Mouse (Mus musculus) gastrocnemius, postnatal 25 days (tissue): ENCODE measurements around the gene Epp13. TPM values are rescaled to one million over a fixed set of nuclear protein-coding genes. Genes with fewer than 3 reads are reported as not detected.
"Not testable (repeated sequence)": the region's sequence is repeated elsewhere in the genome, so short reads cannot be mapped to it uniquely, and the experiment has no call there.

Experiments used
- DNase-seq: peaks from one replicate; pipeline ENCODE4 v3.0.0; 2022
- total RNA-seq, 2 experiments: library from RNA; stranded (reverse); gene quantifications; 1 replicate in 1 of 2; 2 replicates in 1 of 2; pipeline ENCODE4 v1.2.3; 2021

The Epp13 gene
- total RNA-seq, 2 experiments from 2014 or later: not detected

GRCm38 (mm10) chr7:6285842-6286705 is 33.6 kb downstream of the Epp13 start, which contains the start of gene Zfp667:
TSS of gene Zfp667 (plus strand) at chr7:6286579.
- peak; percentile 99 for DNase-seq

DNA sequence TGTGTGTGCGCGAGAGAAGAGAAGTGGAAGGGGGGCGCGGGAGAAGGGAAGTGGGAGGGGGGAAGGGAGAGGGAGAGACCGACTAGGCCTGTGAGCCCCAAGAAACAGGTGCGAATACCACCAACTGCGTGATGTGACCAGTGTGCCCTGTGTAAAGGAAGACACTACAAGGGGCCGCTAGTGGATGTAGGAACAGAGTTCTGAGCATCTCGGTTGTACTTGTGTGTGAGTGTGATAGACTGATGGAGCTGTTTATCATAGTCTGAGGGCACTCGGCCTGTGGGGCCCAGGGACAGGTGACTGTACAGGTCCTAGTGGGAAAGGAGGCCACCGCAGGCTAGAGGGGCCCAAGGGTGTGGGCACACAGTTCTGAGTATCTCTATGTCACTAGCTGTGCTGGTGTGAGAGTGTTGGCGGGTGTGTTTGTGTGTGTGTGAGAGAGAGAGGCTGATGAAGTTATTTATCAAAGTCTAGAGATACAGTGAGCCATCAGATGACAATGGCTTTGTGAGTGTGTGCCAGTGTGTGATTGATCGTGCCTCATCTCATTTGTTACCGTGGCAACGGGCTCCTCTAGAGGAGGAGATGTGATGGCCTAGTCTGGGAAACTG is 34.5 kb downstream of the Epp13 start:
- no peak for DNase-seq

- DNase-seq: not testable (repeated sequence)
Observed at GRCm38 (mm10) chr7:6291121-6291520, 38.6 kb downstream of the Epp13 start.

DNA sequence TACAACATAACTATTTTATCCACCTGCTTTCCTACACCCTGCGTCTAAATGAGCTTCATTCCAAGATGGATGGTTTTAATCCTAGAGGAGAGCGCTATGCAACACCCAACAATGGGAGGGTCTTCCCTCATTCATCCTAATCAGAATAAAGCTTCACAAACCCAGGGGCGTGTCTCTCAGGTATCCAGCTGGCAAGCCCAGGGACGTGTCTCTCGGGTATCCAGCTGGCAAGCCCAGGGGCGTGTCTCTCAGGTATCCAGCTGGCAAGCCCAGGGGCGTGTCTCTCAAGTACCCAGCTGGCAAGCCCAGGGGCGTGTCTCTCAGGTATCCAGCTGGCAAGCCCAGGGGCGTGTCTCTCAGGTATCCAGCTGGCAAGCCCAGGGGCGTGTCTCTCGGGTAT is 48.3 kb downstream of the Epp13 start:
- DNase-seq: not testable (repeated sequence)

DNA sequence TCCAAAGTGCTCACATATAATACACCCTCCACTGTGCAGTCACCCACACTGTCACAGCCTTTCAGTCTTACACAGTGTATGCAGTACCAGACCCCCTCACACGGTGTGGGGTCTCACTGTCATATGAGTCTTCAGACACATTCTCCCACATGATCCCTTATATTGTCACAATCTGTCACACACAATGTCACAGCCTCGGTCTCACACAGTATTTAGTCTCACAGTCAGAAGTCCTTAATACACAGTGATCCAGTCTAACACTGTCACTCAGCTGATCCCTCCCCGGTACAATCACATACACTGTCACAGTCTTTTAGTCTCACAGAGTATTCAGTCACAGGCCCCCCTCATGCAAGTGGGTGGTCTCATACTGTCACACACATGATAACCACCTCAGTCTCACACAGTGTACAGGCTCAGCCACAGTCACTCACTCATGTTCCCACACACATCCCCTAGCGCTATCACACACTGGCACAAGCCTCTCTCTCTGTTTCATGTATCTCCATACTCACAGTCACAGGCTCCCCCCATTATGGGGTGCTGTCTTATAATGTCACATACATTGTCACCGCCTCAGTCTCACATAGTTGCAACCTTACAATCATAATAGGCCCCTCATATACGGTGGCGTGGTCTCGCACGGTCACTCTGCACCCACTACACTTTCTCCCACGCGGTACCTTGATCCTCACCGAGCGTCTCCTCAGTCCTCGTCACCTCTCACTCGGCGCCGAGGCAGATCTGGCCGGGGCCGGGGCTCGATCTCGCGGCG is 78.1 kb downstream of the Epp13 start:
- DNase-seq: no peak

DNA sequence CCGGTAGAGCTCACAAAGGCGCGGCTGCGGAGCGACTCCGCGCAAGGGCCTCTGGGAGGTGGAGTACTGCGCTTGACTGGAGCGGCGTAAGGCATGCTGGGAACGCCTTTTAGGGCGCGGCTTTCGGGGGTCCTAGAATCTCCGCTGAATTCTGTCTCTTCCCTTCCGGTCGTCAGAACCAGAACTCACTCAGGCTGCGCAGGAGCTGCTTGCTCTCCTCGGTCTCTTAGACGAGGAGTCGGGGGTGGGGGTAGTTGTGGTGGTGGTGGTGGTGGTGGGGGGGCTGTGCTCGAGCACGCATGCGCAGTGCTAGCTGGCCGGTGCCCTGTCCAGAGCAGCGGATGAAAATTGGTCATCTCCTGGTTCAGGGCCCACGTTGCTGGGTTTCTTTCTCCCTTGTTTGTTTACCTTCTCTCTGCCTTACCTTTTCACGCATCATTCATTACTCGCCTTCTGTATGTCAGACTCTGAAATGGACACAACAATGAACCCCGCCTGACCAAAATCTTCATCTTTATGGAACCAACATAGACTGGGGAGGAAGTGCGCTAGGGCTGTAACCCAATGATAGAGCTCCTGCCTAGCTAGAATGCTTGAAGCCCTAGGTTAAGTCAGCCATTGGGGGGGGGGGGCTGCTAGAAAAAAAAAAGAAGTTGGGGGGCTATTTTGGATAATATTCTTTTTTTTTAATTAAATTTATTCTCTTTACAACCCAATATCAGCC is 78.9 kb downstream of the Epp13 start, which contains the start of gene Zfp583:
Gene Zfp583 (minus strand): TSS at position 53 of the 724 bp plus-strand sequence.
- peak; percentile 82 for DNase-seq

Other genes starting within 250 kb of the Epp13 start
- not detected for gene Vmn1r65, start 241.7 kb upstream of the Epp13 start, total RNA-seq
- not detected for gene Nlrp4c, start 207.5 kb upstream of the Epp13 start, total RNA-seq
- gene Zfp787, start 96.7 kb upstream of the Epp13 start, total RNA-seq: 10 to 100 TPM; 27.3 to 30.7 TPM
- gene Zfp444, start 80.5 kb upstream of the Epp13 start, total RNA-seq: 1 to 10 TPM; 4.0 to 7.6 TPM
- gene Galp, start 55.6 kb upstream of the Epp13 start, total RNA-seq: not detected
- gene Zscan5b, start 30.4 kb upstream of the Epp13 start, total RNA-seq: not detected
- 1 to 10 TPM; 2.7 to 3.8 TPM for gene Zfp667, start 33.9 kb downstream of the Epp13 start, total RNA-seq
- 1 to 10 TPM in 1 of 2 experiments, under 1 TPM in 1; 0.41 to 1.0 TPM for gene Zfp583, start 78.6 kb downstream of the Epp13 start, total RNA-seq
- gene Gm3854, start 91.0 kb downstream of the Epp13 start, total RNA-seq: under 1 TPM; 0.16 to 0.23 TPM
- gene Zfp78, start 110.6 kb downstream of the Epp13 start, total RNA-seq: 1 to 10 TPM; 1.4 to 2.0 TPM
- gene Zfp28, start 130.6 kb downstream of the Epp13 start, total RNA-seq: 1 to 10 TPM; 1.1 to 1.9 TPM
- gene Smim17, start 146.0 kb downstream of the Epp13 start, total RNA-seq: under 1 TPM; 0.31 to 0.46 TPM
- gene Gm20715, start 157.6 kb downstream of the Epp13 start, total RNA-seq: not detected
- not detected for gene Olfr1344, start 186.0 kb downstream of the Epp13 start, total RNA-seq
- not detected for gene Olfr1336, start 203.5 kb downstream of the Epp13 start, total RNA-seq
- not detected for gene Olfr1346, start 214.4 kb downstream of the Epp13 start, total RNA-seq
- gene Olfr5, start 234.2 kb downstream of the Epp13 start, total RNA-seq: not detected
- not detected for gene Olfr1347, start 247.0 kb downstream of the Epp13 start, total RNA-seq